Mouse (Mus musculus) midbrain, embryonic 15.5 days (tissue): Measurements from ENCODE around the gene Sass6. TPM values are rescaled to one million over a fixed set of nuclear protein-coding genes. Genes with fewer than 3 reads are reported as not detected.
"Not testable (repeated sequence)": the region's sequence is repeated elsewhere in the genome, so short reads cannot be mapped to it uniquely, and the experiment has no call there.

Source experiments
- ATAC-seq: fragments of 200-750 bp; cut with Nextera tagmentation; replicated peaks from 2 replicates; pipeline ENCODE4 v1.8.0; 2017; ENCODE audit warnings: moderate TSS enrichment
- H3K27ac ChIP-seq: fragments of 300-500 bp; sonication (generic); 2 replicates; pipeline ENCODE4 v1.5.1; 2015; ENCODE audit warnings: mild to moderate bottlenecking, inconsistent platforms
- H3K27me3 ChIP-seq: fragments of 300-500 bp; sonication (generic); replicated peaks from 2 replicates; pipeline ENCODE4 v1.6.1; 2015; ENCODE audit warnings: inconsistent platforms
- H3K36me3 ChIP-seq: fragments of 300-500 bp; sonication (generic); replicated peaks from 2 replicates; pipeline ENCODE4 v1.6.1; 2015; ENCODE audit warnings: inconsistent platforms
- H3K4me1 ChIP-seq: fragments of 300-500 bp; sonication (generic); 2 replicates; pipeline ENCODE4 v1.6.1; 2015; ENCODE audit warnings: inconsistent platforms
- H3K4me2 ChIP-seq: fragments of 300-500 bp; sonication (generic); 2 replicates; pipeline ENCODE4 v1.6.1; 2015; ENCODE audit warnings: inconsistent platforms, mild to moderate bottlenecking, moderate library complexity
- H3K4me3 ChIP-seq: fragments of 300-500 bp; sonication (generic); 2 replicates; pipeline ENCODE4 v1.5.1; 2015; ENCODE audit warnings: mild to moderate bottlenecking, inconsistent platforms
- H3K9ac ChIP-seq: fragments of 300-500 bp; sonication (generic); 2 replicates; pipeline ENCODE4 v1.6.1; 2015; ENCODE audit warnings: mild to moderate bottlenecking, inconsistent platforms
- H3K9me3 ChIP-seq: fragments of 300-500 bp; sonication (generic); 2 replicates; pipeline ENCODE4 v1.6.1; 2016; ENCODE audit warnings: inconsistent platforms
- WGBS: fragments of 180-500 bp; shearing (Covaris S2); methylation state at CpG from one replicate; pipeline ENCODE4 v1.1.7; 2015; ENCODE audit warnings: mixed read lengths; 5-methylcytosine and 5-hydroxymethylcytosine counted together
- polyA plus RNA-seq: library from polyadenylated mRNA; unstranded; fragments of >200 nt; fragmentation: Nextera tagmentation; extraction: Ambion mirVana; gene quantifications from 2 replicates; pipeline ENCODE4 v1.2.1, GENCODE M21; 2015

Gene Sass6
- polyA plus RNA-seq, 1 experiment from 2014 or later, result 12.5 TPM

DNA sequence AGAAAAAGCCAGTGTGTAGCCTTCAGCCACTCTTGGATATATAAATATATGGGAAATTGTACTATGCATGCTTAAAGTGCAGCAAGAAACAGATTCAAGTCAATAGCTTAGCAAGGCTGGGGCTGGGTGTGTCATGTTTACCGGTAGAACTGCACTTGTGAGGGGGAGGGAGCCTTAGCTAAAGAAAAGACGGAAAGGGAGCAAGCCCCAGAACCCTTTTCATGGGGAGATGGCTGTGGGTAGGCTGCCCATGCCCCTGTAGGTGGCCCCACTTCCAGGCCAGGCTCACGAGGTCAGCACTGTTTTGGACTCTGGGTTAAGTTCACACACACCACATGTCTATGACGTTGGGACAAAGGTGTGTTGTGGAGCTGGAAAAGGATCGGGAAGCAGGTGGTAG is 41.0 kb downstream of the Sass6 start:
- Histone ChIP-seq H3K4me1 (no peaks in the 10 kb centered on the region), H3K27ac (no peak overlapping the region), H3K36me3 (peaks cover 51% of the 10 kb centered on the region), H3K4me3 (no peak overlapping the region), H3K4me2 (no peak overlapping the region), H3K27me3 (no peaks in the 10 kb centered on the region), H3K9ac (no peak overlapping the region), H3K9me3 (no peaks in the 10 kb centered on the region)
- 68% methylated on average over 5 of the region's 5 CpGs for WGBS
- no peak for ATAC-seq

DNA sequence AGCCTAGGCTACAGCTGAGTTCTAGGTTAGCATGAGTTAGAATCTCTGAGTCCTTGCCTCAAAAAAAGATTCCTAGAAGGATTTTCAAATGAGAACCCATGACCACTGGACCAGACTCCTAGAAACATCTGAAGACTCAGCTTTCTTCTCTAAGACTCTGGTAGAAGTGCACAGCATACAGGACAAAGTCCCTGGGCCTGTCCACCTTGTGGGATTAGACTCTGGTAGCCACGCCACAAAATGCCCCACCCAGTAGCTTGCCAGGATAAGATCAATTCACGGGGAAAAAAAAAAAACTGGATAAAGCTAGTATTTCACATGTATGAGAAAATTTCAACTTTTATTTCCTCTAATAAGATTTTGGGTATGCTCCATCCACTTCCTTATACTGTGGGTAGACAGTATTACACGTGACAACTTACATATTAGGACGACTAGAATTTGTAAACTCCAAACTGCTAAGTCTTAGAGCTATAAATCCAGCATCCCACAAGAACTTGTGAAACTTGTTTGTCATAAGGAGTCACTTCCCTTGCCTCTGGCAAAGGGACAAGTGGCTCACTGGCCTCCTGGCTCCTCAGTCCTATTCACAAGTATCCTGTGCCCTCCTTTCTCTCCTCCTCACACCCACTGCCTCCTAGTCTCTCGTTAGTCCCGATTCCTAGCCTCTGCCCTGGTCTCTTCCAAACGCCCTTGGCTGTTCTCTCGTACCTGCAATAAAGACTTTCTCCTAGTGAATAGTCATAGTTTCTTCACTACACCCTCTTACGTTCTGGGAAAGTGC is 43.1 kb downstream of the Sass6 start:
- 91% methylated on average over 9 of the region's 9 CpGs for WGBS

DNA sequence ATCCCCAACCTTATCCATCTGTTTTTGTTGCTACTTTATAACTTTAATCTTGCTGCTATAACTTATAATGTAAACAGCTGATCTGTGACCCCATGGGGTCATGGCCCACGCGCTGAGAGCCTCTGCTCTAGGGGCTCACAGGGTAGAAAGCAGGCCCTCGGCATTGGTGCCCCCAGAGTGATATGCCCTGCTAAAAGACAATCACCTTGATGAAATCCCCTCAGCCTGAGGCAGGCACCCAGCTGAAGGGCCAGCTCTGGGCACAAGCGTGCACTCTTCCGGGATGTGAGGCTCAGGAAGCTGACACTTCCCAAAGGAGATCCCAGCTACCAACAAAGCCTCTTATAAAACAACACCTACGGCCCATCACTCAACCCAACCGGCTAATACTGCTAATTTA is 43.8 kb downstream of the Sass6 start:
- Histone ChIP-seq H3K9me3 (no peaks in the 10 kb centered on the region), H3K27ac (no peak overlapping the region), H3K9ac (no peak overlapping the region), H3K4me2 (no peak overlapping the region), H3K27me3 (no peaks in the 10 kb centered on the region), H3K4me3 (no peak overlapping the region), H3K4me1 (no peaks in the 10 kb centered on the region), H3K36me3 (peaks cover 61% of the 10 kb centered on the region)
- ATAC-seq, result no peak
- 94% methylated on average over 7 of the region's 7 CpGs for whole genome bisulfite sequencing

More for the DNA sequence above, 43.1 kb downstream of the Sass6 start:
- ATAC-seq, result no peak
- Histone ChIP-seq H3K27me3 (no peaks in the 10 kb centered on the region), H3K4me2 (no peak overlapping the region), H3K9me3 (no peaks in the 10 kb centered on the region), H3K4me1 (no peaks in the 10 kb centered on the region), H3K27ac (no peak overlapping the region), H3K36me3 (peaks cover 57% of the 10 kb centered on the region), H3K9ac (no peak overlapping the region), H3K4me3 (no peak overlapping the region)

DNA sequence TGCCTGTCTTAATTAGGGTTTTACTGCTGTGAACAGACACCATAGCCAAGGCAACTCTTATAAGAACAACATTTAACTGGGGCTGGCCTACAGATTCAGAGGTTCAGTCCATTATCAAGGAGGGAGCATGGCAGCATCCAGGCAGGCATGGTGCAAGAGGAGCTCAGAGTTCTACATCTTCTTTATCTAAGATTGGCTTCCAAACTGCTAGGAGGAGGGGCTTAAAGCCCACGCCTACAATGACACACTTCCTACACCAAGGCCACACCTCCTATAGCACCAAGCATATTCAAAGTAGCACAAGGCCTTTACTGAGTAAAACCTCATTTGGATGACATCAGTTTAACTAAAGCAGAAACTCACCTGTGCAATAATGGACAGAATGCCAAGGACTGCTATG is 45.2 kb downstream of the Sass6 start:
- no peak overlapping the region for H3K4me2 ChIP-seq
- ATAC-seq, result no peak
- no peaks in the 10 kb centered on the region for H3K4me1 ChIP-seq
- H3K9ac ChIP-seq, result no peak overlapping the region
- no peak overlapping the region for H3K27ac ChIP-seq
- 91% methylated on average over 1 of the region's 1 CpGs for WGBS
- H3K4me3 ChIP-seq, result no peak overlapping the region
- no peaks in the 10 kb centered on the region for H3K27me3 ChIP-seq
- no peaks in the 10 kb centered on the region for H3K9me3 ChIP-seq
- H3K36me3 ChIP-seq, result peaks cover 51% of the 10 kb centered on the region

DNA sequence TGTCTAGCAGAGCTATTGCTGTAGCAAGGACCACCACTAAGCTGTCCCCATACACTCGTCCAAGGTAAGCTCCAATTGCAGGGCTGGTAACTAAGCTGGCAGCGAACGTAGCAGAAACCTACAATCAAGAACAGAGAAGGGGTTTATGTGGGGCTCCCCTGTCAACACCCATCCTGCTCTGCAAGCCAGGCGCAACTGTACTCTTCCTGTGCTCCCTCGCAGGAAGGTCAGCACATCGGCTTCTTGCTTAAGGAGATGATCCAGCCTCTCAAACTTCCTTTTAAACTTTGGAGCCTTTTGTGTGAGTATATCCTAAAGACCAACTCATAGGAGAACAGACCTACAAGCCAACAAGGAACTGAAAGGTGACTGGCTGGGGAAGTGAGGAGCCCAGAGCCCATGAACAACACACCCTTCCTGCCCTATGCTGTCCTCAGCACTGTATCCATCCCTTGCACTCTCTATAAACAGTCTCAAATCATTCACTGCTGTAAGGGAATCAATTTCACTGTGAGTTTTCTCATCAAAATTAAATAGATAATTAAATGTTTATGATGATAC is 47.1 kb downstream of the Sass6 start:
- Histone ChIP-seq H3K27me3 (no peaks in the 10 kb centered on the region), H3K4me1 (no peaks in the 10 kb centered on the region), H3K9me3 (no peaks in the 10 kb centered on the region), H3K9ac (no peak overlapping the region), H3K4me3 (no peak overlapping the region), H3K36me3 (peaks cover 46% of the 10 kb centered on the region), H3K4me2 (no peak overlapping the region), H3K27ac (no peak overlapping the region)
- WGBS, result 95% methylated on average over 6 of the region's 6 CpGs
- ATAC-seq, result no peak

DNA sequence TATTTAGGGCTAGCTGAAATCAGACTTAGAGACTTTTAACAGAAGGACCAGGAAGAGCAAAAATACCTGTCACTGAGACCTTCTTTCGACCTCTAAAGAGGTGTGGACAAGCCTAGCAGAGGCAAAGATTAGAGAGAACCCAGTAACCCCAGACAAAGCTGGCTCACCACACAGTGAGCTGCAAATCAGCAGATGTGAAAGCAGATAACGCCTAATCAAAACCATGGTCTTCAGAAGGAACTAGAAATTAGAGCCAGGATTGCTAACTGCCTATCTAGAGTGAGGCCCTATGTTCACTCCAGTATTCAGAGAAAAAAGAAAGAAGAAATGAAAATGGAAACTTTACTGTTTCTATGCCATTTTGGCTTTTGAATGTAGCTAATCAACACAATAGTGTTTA is 47.6 kb downstream of the Sass6 start:
- H3K27ac ChIP-seq, result no peak overlapping the region
- no peaks in the 10 kb centered on the region for H3K4me1 ChIP-seq
- H3K9me3 ChIP-seq, result no peaks in the 10 kb centered on the region
- peaks cover 42% of the 10 kb centered on the region for H3K36me3 ChIP-seq
- no peak overlapping the region for H3K9ac ChIP-seq
- no peak overlapping the region for H3K4me2 ChIP-seq
- 93% methylated on average over 2 of the region's 2 CpGs for WGBS
- no peak for ATAC-seq
- no peak overlapping the region for H3K4me3 ChIP-seq
- H3K27me3 ChIP-seq, result no peaks in the 10 kb centered on the region

DNA sequence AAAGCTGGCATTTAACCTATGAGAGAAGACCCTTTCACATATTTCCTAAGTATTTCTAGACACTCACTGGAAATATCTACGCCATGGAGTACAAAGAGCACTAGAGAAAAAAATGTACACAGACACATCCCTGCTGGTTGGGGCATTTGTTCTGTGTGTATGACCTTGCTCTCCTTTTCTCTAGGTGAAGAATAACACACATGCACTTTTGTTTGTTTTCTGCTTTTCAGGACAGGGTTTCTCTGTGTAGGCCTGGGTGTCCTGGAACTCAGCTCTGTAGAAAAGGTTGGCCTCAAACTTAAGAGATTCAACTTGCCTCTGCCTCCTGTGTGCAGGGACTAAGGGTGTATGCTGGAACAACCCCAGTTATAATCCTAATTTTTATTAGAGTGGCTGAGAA is 51.6 kb downstream of the Sass6 start:
- Histone ChIP-seq H3K9me3 (no peaks in the 10 kb centered on the region), H3K36me3 (peaks cover 21% of the 10 kb centered on the region), H3K4me1 (no peaks in the 10 kb centered on the region), H3K4me2 (no peak overlapping the region), H3K27me3 (no peaks in the 10 kb centered on the region), H3K27ac (no peak overlapping the region), H3K4me3 (no peak overlapping the region), H3K9ac (no peak overlapping the region)
- ATAC-seq, result no peak
- WGBS, result 90% methylated on average over 1 of the region's 1 CpGs

DNA sequence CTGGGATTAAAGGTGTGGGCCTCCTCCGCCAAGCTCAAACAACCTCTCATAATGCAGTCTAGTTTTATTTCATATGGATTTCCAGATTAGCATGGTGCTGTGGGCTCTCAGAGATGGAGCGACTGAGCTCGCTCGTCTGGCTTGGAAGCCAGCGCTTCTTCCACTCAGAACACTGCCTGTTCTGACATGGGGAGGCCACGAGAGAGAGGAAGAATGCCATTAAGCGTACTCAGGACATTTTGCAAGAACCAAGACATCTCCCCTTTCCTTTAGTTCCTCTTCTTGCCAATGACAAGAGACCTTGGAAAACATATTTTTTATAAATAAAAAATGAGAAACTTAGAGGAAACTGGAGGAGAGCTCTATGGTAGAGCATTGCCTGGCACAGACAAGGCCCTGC is 54.0 kb downstream of the Sass6 start:
- Histone ChIP-seq H3K36me3 (peaks cover 10% of the 10 kb centered on the region), H3K9ac (no peak overlapping the region), H3K4me3 (no peak overlapping the region), H3K27me3 (no peaks in the 10 kb centered on the region), H3K4me1 (peaks cover 15% of the 10 kb centered on the region), H3K4me2 (no peak overlapping the region), H3K27ac (no peak overlapping the region), H3K9me3 (no peaks in the 10 kb centered on the region)
- WGBS, result 92% methylated on average over 7 of the region's 7 CpGs
- ATAC-seq, result no peak

DNA sequence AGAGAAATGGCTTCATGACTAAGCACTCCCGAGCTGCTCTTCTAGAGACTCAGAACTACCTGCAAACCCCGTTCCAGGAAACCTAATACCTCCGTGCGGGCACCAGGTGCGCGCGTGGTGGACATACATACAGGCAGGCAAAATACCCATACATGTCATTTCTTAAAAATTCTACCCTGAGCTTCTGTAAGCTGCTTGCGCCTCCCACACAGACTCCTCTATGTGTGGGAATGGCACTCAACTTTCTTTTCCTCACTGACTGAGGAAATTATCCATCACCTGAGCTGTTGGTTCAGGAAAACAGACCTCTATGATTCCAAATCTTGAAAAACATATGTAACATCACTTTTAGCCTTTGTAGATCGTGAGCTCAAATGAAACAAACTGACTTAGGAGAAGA is 55.9 kb downstream of the Sass6 start:
- 98% methylated on average over 9 of the region's 9 CpGs for WGBS
- Histone ChIP-seq H3K36me3 (peaks cover 5% of the 10 kb centered on the region; the same call in 1 of the 2 replicates), H3K4me3 (no peak overlapping the region), H3K9me3 (no peaks in the 10 kb centered on the region), H3K4me2 (no peak overlapping the region), H3K27me3 (no peaks in the 10 kb centered on the region), H3K4me1 (peaks cover 15% of the 10 kb centered on the region), H3K27ac (no peak overlapping the region), H3K9ac (no peak overlapping the region)
- no peak for ATAC-seq

DNA sequence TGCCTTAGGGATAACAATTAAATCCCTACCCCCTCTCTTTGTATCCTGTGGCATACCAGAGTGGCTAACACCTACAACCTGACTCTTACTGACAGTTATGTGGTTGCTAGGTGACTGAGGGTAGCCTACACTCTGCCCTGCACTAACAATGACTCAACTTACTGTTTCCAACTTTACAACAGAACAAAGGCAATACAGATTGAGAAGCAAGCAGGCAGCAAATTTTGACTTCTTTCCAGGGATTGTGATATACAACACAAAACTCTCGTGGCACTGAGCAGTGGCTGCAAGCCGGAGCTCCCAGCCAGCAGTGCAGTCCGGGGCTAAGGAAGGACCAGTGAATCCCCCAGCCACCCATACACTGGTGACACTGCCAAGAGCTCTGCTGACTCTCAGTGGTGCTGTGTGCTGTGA is 57.3 kb downstream of the Sass6 start:
- H3K27ac ChIP-seq, result no peak overlapping the region
- H3K36me3 ChIP-seq, result peaks cover 5% of the 10 kb centered on the region; the same call in 1 of the 2 replicates
- no peak overlapping the region for H3K4me2 ChIP-seq
- no peaks in the 10 kb centered on the region for H3K9me3 ChIP-seq
- whole genome bisulfite sequencing, result 57% methylated on average over 3 of the region's 3 CpGs
- peak; percentile 51; the same call in 1 of the 2 replicates for ATAC-seq
- no peaks in the 10 kb centered on the region for H3K27me3 ChIP-seq
- no peak overlapping the region for H3K9ac ChIP-seq
- no peak overlapping the region for H3K4me3 ChIP-seq
- peaks cover 19% of the 10 kb centered on the region for H3K4me1 ChIP-seq

DNA sequence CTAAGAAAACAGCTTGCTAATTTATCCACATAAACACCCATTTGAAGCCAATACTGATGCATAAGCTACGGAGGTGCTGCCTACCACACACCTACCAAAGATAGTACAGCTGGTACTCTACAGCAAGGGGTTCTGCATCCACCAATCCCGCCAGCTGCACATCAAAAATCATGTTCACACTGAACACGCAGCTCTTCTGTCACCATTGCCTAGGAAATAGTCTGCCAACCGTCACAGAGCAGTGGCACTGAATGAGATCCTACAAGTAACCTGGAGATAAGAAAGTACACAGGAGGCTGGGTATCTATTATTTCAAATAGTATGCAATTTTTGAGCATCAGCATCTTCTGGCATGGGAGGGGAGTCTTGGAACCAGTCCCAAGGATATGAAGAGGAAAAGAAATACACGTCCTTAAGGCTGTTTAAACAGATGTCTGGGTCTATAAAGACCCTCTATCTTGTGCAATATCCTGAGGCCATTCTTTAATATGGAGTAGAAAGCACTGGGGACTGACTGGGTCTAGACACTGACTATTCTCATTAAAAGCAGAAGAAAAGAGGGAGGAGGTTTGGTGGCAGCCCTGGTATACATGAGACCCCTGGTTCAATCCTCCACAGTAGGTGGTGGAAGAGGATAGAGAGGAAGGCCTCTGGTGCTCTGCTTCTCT is 58.6 kb downstream of the Sass6 start:
- no peak overlapping the region for H3K27ac ChIP-seq
- peaks cover 19% of the 10 kb centered on the region for H3K4me1 ChIP-seq
- H3K9me3 ChIP-seq, result no peaks in the 10 kb centered on the region
- 66% methylated on average over 5 of the region's 5 CpGs for WGBS
- no peak overlapping the region for H3K4me3 ChIP-seq
- no peaks in the 10 kb centered on the region for H3K27me3 ChIP-seq
- H3K9ac ChIP-seq, result no peak overlapping the region
- no peak overlapping the region for H3K4me2 ChIP-seq
- peaks cover 5% of the 10 kb centered on the region; the same call in 1 of the 2 replicates for H3K36me3 ChIP-seq
- ATAC-seq, result no peak

DNA sequence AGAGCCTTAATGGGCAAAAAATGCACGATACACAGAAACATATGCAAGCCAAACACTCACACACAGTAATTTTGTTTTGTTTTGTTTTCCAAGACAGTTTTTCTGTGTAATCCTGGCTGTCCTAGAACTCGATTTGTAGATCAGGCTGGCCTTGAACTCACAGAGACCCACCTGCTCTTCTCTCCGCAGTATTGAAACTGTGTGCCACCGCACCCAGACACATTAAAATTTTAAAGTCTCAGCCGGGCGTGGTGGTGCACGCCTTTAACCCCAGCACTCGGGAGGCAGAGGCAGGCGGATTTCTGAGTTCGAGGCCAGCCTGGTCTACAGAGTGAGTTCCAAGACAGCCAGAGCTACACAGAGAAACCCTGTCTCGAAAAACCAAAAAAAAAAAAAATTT is 59.3 kb downstream of the Sass6 start:
- H3K4me1 ChIP-seq, result peaks cover 23% of the 10 kb centered on the region
- not testable (repeated sequence) for H3K27ac ChIP-seq, H3K27me3 ChIP-seq, H3K36me3 ChIP-seq, H3K9me3 ChIP-seq, ATAC-seq, H3K4me2 ChIP-seq, H3K9ac ChIP-seq, H3K4me3 ChIP-seq
- WGBS, result 96% methylated on average over 11 of the region's 11 CpGs
